Mouse (Mus musculus) lung, postnatal 0 days (tissue): ENCODE measurements around the gene Eif3d.

ENCODE experiments used
- CTCF ChIP-seq: IDR thresholded peaks from 2 replicates; pipeline ENCODE4 v1.5.1; 2016; ENCODE audit warnings: antibody characterized with exemption, mild to moderate bottlenecking
- EP300 ChIP-seq: IDR thresholded peaks from 2 replicates; pipeline ENCODE4 v1.6.1; 2016; ENCODE audit warnings: antibody characterized with exemption, mild to moderate bottlenecking, control low read depth

- TF ChIP-seq EP300 (no peak), CTCF (peak; percentile 13; the same call in 1 of the 2 replicates)
Measured at GRCm38 (mm10) chr15:77965117-77965528, 5.5 kb downstream of the Eif3d start.
